Mouse (Mus musculus): ENCODE results near the gene Gm42417.

Gm42417 gene

DNA sequence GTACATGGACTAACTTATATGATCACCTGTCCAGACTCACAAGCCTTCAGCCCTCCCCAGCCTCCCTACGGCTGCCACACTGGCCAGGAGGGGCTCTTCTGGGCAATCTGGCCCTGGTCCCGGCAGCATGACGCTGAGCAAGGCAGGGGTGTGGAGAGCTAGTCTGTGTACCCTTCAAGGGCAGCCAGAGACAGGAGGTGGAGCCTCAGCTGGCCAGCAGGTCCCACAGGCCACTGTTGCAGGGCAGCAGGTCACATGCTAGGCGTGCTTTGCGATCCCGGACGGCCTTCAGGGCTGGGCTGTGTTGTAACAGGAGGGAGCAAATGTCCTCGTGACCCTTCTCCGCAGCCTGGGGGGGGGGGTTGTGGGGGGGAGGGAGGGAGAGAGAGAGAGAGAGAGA is at the start of gene Gm42417:
Gm42417 (minus strand) TSS at position 244 of the 400 bp plus-strand sequence.
- no peak for DNase-seq (ENCODE audit: low read depth)

DNA sequence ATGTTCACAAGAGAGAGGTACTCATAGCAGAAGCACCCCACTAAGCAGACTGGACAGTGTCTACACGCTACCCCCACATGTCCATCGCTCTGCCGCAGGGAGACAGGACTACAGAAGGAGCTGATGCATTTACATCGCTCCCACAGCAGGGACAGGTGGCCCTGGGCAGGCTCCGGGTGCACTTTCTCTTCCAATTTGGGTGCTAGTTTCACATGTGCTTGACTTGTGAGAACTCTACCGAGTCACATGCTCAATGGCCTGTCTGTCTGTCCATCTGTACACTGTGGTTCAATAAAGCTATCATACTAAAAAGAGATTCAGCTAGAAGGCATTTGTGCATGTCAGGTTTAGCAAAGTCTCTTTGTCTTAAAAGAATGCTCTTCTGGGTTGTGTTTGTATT is 48.6 kb upstream of the Gm42417 start:
- no peak for DNase-seq (ENCODE audit: low read depth)

DNA sequence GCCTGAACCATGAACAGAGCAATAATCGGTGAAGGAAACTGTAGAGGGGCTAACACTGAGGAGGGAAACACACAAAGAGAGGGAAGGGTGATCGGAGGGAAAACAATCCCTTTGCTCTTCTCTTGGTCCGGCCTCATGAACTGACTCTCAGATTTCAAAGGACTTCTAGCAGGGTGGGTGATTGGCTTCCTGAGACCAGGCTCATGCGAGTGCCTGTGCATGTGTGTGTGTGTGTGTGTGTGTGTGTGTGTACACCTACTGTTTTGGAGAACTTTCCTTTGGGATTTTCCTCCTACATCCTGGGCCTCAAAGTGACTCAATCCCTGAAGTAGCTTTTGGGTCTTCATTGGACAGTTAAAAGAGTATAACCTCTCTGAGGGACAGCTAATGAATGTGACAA is 47.1 kb upstream of the Gm42417 start:
- no peak for DNase-seq (ENCODE audit: low read depth)

DNA sequence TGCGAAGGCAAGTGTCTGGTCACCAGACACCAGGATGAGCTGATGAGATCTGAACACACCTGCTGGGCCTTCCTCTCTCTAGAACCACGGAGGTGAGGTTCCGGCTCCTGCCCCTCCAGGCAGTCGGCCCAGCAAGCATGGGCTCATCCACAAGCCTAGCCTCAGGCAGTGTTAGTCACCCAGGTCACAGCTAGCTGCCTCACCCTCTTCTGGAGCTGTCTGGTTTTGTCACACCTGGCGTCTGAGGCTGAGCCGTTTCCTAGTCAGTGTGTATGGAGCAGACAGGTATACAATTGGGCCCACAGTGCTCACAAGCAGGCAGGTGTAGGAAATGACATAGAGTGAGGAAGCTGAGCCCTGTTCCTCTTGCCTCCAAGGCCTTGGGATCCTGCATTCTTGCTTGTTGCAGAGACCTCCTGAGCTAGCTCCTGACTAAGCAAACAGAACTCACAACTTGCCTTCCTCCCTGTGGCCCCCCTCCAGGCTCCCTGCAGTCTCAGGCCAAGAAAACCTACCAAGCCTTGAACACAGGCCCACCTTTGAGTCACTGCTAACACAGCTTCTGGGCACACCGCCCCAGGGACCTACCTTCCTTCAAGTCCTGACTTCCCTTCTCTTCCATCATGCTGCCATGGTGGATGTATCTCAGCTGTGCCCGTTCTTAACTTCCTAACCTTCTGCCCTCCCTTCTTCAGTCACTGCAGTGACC is 44.3 kb upstream of the Gm42417 start:
- no peak for DNase-seq (ENCODE audit: low read depth)

DNA sequence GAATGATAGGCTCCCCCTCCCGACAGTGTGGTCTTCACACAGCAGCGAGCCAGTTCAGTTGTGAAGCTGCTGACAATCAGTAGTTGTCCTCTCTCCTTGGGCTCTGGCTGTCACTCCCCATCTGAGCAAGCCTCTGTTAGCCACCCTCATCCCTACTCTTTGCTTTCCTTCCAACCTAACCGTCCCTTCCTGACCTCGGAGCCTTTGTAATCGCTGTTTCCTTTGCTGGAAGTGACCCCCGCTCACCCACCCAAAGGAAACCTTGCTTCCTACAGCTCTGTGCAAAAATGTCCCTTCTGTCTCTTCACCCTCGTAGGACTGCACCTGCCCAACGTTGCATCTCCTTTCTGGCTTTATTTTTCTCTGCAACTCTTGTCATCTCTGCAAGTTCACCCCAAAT is 43.0 kb upstream of the Gm42417 start:
- DNase-seq (ENCODE audit: low read depth), result no peak

DNA sequence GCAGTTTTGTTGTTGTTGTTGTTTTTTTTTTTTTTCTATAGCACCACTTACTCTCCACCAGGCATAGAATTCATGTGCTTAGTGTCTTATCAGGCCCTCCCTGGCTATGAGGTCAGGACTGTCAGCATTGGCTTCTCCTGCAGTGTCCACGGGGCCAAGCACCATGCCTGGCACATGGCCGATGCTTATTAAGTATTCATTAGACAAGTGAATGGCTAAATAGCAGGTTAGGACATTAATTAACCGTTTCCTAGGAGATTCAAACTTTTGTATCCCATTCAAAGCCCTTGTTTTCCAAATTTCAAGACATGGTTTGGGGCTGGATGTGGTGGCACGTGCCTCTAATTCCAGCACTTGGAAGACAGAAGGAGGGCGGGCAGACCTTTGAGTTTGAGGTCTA is 42.0 kb upstream of the Gm42417 start:
- DNase-seq (ENCODE audit: low read depth), result no peak

DNA sequence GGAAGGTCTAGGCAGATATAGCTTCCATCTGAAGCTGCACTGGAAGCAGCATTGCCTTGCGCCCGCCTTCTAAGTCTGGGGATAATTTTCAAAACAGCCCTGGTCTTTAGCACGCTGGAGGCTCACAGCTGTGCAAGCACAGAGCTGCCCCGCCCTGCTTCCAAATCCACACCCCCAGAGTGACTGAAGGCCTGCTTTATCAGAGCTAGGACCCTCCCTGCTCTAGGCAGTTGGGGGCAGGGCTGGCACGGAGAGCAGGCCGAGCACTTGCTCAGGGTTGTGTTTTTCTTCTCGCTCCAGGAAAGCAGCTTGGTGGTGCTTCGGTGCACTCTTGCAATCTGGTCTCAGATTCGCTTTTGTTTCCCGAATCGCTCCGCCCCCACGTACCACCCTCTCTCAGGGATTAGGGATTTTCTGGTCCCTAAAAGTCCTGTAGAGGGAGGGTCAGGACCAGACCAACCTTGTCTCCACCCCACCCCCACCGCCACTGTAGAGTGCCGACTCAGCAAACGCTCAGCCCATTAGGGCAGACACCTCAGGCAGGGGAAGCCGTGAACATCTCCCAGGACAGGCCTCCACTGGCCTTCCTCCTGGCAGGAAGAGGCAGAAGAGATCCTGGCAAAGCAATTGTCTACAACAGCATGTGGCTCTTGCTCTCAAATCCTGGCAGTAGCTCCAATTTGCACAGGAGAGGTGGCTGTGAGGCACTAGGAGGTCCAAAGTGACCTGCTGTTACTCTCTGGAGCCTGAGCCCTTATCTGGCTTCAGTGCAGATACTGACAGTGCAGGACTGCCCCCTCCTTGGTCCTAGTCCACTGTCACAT is 41.4 kb upstream of the Gm42417 start:
- no peak for DNase-seq (ENCODE audit: low read depth)

DNA sequence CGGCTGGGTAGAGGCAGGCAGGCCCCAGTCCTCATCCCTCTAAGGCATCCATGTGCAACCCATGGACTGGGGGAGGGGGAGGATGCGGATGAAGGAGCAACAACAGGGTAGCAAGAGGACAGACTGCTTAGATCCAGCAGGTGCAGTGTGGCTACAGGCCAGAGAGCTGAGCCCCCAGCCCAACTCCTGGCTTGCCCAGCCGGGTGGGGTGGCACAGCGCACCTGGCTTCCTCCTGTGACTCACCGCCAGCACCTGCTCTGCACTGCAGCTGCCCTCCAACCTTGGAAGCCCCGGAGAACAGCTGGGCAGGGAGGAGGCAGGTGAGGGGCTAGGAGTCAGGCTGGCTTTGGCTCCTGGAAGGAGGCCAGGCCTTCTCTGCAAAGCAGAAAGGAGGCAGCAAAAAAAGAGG is 40.8 kb upstream of the Gm42417 start:
- DNase-seq (ENCODE audit: low read depth), result no peak

DNA sequence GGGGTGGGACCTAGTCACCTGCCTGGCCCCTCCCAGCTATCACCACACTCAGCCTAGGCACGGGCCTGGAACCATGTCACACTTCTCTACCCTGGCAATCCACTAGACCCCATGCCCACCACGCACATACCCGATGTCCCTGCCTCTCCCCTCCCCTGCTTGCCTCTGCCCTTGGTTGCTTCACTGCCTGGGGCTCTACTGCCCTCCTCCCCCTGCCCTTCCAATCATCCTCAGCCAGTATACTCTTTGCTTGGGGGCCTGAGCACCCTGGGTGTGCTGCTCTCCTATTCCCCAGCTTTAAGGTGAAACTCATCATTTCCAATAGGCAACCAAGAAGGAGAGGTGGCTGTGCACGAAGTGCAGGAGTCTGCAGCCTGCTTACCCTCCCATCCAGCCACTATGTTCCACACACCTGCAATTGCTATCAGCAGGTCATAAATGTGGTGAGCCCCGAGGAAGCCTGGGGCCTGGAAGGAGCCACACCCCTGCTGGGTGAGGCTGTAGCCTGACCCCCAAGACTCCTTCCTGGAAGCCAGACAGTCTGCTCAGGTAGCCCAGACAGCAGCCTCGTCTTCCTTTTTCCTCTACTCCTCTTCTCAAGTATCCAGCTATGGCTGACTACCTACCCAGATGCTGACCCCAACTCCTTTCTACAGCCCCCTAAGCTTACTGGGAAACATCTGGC is 37.9 kb upstream of the Gm42417 start:
- DNase-seq (ENCODE audit: low read depth), result no peak

DNA sequence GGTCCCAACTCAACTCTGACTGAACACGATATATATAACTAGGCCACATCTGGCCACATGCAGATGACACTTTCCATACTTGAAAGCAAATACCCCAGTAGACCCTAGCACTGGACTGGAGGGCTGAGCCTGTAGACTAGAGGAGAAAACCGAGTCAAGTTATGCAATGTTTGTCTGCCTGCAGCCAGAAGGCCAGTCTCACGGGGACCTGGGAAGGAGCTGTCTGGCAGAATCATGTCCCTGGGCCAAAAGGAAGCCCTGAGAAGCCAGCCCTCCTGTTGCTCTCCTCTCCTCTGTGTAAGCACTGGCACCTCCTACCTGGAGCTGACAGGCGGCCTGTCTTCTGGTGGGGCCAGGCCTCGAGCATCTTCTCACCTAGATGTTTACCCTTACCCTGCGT is 36.1 kb upstream of the Gm42417 start:
- no peak for DNase-seq (ENCODE audit: low read depth)

DNA sequence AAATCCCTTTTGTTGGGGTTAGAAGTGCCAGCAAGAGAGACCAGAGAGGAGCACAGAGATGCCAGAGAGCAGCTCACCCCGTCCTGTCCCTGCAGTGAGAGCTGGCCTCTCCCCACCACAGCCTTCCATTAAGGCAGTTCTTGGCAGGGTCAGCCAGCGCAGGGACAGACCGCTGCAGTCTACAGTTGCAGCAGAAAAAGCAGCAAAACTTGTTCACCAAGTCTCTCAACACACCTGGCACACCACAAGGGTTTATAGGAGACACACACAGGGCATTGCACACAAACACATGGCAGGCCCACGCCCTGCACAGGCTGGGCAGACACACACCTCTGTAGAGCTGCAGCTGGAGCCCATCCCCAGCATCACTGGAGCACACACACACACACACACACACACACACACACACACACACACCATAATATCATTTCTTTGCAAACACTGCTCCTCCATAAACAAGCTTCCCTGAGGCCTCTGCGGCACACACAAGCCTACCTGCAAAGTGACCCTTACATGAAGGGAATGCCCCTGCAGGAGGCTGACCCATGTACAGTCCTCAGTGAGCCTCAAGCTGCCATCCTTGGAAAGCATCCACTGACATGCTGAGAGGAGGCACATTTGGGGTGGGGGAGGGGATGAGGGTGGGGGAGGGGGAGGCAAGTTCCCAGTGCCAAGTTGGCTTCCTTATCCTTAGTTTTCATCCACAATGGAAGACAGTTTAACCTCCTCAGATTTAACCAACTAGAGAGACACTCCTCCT is 35.1 kb upstream of the Gm42417 start:
- no peak for DNase-seq (ENCODE audit: low read depth)

DNA sequence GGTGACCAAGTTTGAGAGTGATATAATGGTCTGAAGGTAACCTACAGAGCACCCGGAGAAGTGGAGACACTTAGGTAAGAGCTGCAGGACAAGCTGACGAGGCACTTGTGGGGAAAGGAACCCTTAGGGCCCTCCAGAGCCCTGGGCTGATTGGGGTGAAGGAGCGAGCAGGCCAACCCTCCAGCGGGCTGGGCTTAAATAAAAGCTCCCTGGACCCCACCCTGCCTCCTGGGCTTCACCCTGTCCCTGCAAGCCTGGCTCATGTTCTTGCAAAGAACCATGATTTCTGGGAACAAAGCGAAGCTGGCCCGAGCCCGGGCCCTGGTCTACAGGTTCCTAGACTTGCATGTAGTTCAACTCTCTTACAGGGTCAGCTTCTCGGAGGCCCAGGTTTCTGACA is 34.3 kb upstream of the Gm42417 start:
- DNase-seq (ENCODE audit: low read depth), result no peak

DNA sequence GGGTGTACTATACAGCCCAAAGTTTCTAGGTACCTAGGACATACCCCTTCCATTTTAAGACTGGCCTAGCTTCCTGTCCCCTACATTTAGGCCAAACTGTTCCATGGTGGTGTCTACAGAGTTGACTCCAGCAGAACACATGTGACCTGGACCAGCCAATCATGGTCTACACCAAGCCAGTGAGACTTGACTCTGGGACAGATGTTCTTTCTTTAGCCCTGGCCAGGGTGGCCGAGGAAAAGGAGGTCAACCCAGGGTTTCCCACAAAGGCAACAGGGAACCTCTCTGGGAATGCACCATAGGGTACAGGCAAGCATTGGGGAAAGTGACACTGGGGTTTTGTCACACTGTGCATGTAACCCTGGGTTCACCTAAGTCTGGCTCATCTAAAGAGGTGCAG is 33.5 kb upstream of the Gm42417 start:
- DNase-seq (ENCODE audit: low read depth), result no peak

DNA sequence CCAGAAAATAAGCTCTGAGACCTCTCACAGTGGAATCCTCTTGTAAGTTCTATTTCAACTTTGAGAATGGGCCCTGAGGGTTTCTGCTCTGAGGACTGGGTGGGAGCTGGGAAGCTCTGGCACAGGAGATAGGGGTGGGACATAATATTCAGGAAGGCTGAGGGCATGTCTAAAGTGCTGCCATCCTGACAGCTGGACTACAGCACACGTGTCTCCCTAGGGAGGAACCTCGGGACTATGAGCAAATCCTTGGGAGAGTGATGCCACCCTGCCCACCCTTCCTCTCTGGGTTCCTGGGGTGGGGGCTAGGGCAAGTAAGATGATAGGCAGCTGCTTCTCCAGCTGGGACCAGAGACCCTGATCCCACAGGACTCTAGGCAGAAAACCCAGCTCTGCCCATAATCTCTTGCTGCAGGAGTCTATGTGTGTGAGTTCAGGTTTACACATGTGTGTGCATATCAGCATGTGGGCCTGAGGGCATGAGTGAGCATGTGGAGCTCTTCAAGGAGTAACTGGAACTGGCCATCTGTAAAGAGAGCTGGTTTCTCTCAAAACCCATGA is 33.0 kb upstream of the Gm42417 start:
- DNase-seq (ENCODE audit: low read depth), result no peak

DNA sequence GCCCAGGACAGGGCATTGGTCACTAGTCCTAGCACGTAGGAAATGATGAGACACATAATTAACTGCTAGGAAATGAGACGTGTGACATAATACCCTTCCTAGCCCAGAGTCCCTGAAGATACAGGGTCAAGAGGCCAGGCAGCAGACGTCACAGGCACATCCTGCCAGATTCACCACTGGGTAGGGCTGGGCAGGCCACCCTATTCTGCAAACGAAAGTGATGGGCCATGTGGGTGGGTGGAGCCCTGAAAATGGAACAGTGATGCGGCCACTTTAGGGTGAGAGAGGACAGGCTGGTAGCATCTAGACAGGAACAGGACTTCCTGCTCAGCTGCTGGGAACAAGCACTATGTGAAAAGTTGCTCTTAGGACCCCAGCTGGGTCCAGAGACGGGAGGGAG is 32.4 kb upstream of the Gm42417 start:
- no peak for DNase-seq (ENCODE audit: low read depth)

DNA sequence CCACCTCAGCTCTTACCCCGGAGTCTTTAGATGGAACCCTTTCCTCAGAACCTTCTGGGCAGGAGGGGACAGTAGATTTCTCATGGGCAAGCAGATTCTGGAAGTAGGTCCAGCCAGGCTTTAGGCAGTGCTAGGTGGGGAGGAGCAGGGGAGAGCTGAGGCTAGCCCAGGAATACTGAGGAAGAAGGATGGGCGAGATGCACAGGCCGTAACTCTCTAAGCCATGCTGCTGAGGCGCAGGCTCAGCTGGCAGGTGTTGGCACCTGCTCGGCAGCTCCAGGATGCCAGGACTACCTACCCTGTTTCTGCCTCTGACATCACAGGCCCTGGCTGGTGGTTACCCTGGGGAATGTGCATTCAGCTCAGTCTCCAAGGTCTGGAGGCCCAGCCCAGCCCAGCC is 31.1 kb upstream of the Gm42417 start:
- no peak for DNase-seq (ENCODE audit: low read depth)

DNA sequence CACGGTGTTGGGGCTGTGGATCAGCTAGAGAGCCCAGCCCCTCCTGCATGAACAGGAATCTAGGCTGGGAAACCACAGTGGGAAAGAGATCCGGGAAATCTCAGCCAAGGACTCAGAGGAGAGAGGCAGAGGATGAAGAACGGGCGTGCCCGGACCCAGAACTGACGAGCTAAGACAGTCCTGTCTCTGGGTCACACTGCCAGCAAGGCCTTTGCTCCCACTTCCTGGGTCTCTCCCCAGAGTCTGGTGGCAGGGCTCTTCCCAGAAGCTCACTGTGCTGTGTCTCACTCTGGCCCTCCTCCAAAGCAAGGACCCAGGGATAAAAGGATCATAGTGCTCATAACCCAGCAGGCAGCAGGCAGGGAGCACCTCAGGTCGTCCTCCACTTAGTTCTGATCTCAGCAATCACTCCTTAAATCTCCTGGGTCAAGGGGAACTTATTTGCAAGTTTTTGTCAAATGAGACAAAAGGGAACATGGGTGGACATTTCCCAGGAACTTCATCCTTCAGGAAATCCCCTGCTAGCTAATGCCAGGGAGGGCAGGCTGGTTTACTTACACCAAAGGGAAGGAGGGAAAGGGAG is 30.6 kb upstream of the Gm42417 start:
- DNase-seq (ENCODE audit: low read depth), result no peak

DNA sequence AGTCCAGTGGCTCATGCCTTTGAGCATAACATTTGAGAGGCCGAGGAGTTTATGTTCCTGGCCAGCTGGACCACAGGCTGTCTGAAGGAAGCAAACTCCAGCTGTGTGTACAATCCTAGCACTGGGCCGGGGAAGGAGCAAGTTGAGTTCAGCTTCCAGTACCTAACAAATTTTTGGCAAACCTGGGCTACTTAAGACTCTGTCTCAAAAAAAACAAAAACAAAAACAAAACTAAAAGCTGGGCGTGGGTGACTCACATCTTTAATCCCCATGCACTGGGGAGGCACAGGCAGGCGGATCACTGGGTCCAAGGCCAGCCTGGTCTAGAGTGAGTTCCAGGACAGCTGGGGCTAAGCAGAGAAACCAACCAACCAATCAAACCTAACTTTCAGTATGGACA is 29.5 kb upstream of the Gm42417 start:
- DNase-seq (ENCODE audit: low read depth), result no peak

DNA sequence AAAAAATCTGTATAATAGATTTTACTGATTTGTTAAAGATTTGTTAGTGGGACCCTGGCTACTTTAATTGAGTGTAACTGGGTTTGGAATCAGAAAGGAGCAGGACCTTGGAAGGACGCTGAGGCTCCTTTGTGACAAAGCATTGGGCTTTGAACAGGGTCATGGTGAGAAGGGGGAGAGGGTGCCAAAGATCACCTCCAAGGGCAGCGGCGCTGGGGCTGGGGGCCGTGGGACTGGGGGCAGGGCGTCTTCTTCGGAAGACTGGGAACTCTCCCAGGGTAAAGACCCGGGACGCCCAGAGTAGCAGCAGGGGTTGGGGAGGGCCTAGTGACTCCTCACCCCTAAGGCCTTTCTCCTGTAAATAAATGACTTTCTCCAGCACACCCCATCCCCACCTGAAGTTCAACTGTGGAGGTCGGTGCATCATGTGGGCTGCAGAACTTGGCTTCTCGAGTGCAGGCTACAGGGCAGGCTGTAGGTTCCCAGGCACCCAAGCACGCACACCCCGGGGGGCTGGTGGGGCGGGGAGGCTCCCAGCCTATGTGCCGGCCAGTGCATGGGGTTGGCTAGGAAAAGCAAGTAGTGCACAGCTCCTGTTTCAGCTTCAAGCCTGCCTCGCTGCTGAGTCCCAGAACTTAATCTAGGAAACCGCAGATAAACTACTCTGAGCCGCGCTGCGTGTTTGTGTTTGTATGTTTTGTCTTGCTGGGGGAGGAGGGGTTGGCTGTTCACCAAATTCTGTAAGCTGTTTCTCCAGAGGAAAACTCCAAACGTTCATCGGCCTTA is 28.8 kb upstream of the Gm42417 start:
- no peak for DNase-seq (ENCODE audit: low read depth)

DNA sequence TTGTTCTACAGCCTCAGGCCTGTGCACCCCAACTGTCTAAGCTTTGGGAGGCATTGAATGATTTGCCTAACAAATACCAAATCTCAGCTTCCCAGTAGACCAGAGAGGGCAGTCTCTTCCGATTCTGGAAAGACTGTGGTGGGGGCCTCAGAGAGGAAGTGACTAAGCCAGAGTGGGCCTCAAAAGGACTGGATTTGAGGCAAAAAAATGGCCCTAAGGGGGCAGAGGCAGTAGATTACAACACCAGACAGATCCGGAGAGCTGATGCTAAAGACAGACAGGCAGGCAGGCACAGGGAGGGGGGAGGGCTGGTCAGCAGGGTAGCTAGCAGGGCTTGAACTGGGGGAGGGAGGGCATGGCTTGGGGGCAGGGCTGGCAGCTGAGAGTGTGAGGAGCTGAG is 27.2 kb upstream of the Gm42417 start:
- DNase-seq (ENCODE audit: low read depth), result no peak

DNA sequence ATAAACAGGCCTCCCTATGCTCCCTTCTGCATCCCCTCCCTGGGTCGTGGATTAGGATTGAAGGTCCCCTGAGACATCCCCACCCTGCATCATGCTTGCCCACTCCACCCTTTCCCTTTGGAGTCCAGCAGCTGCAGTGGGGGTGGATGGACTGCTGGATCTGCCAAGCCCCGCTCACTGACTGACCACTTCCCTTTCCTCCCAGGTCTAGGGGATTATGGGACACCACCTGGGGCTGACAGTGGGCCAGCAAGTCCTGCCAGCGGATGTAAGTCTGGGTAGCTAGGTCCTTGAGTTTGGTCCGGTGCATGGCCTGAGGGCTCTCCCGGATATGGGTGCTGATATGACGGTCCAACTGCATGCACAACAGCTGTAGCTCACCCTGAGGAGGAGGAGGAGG is 24.9 kb upstream of the Gm42417 start:
- DNase-seq (ENCODE audit: low read depth), result no peak

Measured in fibroblast of lung, adult 2 months (primary cell).